Mouse (Mus musculus) hindbrain, postnatal 0 days (tissue): Measurements from ENCODE around the gene Gper1. TPM values are rescaled to one million over a fixed set of nuclear protein-coding genes. Genes with fewer than 3 reads are reported as not detected.

Experiments
- ATAC-seq: fragments of 200-750 bp; cut with Nextera tagmentation; 2 replicates; pipeline ENCODE4 v1.8.0; 2017; ENCODE audit warnings: mild to moderate bottlenecking, moderate TSS enrichment, moderate library complexity
- DNase-seq: peaks from one replicate; pipeline ENCODE4 v3.0.0-alpha.2; 2015; ENCODE audit warnings: low spot score
- H3K27ac ChIP-seq: fragments of 300-500 bp; sonication (generic); 2 replicates; pipeline ENCODE4 v1.5.1; 2014; ENCODE audit warnings: mild to moderate bottlenecking
- H3K27me3 ChIP-seq: fragments of 300-500 bp; sonication (generic); 2 replicates; pipeline ENCODE4 v1.6.1; 2014; ENCODE audit warnings: low read length, mixed read lengths; ENCODE audit not compliant: insufficient read depth
- H3K36me3 ChIP-seq: fragments of 300-500 bp; sonication (generic); 2 replicates; pipeline ENCODE4 v1.6.1; 2014; ENCODE audit warnings: low read length, mixed read lengths; ENCODE audit not compliant: insufficient read depth
- H3K4me1 ChIP-seq: fragments of 300-500 bp; sonication (generic); 2 replicates; pipeline ENCODE4 v1.6.1; 2014; ENCODE audit warnings: antibody characterized with exemption, low read length, mixed read lengths; ENCODE audit not compliant: insufficient read depth
- H3K4me2 ChIP-seq: fragments of 300-500 bp; sonication (generic); 2 replicates; pipeline ENCODE4 v1.6.1; 2014; ENCODE audit warnings: low read depth, mild to moderate bottlenecking, low read length, moderate library complexity, mixed read lengths
- H3K4me3 ChIP-seq: fragments of 300-500 bp; sonication (generic); 2 replicates; pipeline ENCODE4 v1.5.1; 2014; ENCODE audit warnings: low read length
- H3K9ac ChIP-seq: fragments of 300-500 bp; sonication (generic); replicated peaks from 2 replicates; pipeline ENCODE4 v1.6.1; 2014; ENCODE audit warnings: mild to moderate bottlenecking, low read length, moderate library complexity, mixed read lengths
- H3K9me3 ChIP-seq: fragments of 300-500 bp; sonication (generic); 2 replicates; pipeline ENCODE4 v1.6.1; 2016; ENCODE audit warnings: low read length, mixed read lengths
- CTCF ChIP-seq: IDR thresholded peaks from 2 replicates; pipeline ENCODE4 v1.5.1; 2016; ENCODE audit warnings: antibody characterized with exemption, control low read depth, low read depth
- WGBS: fragments of 180-500 bp; shearing (Covaris S2); extraction: QIAGEN DNeasy Blood & Tissue Kit; methylation state at CpG from one replicate; pipeline ENCODE4 v1.1.7; 2014; 5-methylcytosine and 5-hydroxymethylcytosine counted together
- polyA plus RNA-seq: library from polyadenylated mRNA; unstranded; fragments of >200 nt; fragmentation: Nextera tagmentation; extraction: Ambion mirVana; gene quantifications from 2 replicates; pipeline ENCODE4 v1.2.1, GENCODE M21; 2015
- total RNA-seq: library from RNA; depleted of rRNA; stranded (reverse); fragments of >200 nt; gene quantifications from 2 replicates; pipeline ENCODE4 v1.2.3, GENCODE M21; 2014

Gene Gper1
- total and polyA plus RNA-seq, 2 experiments from 2014 or later, result 5.6 to 9.6 TPM

DNA sequence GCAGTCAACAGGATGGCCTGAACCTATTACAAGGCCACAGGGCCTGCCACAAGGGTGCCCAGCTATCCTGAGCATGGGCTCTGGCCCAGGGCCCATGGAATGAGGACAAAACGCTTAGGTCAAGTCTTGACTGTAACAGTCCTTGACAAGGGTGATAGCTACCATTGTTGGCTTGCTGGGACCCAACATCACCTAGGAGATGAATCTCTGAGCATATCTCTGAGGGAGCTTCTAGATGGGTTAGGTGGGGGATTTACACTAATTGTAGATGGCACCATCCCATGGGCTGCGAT is 18.7 kb downstream of the Gper1 start:
- Histone ChIP-seq H3K9ac (no peak overlapping the region), H3K27me3 (no peaks in the 10 kb centered on the region), H3K27ac (no peak overlapping the region; the same call in 1 of the 2 replicates), H3K9me3 (no peaks in the 10 kb centered on the region), H3K4me2 (no peak overlapping the region), H3K4me3 (no peak overlapping the region), H3K4me1 (peaks cover 17% of the 10 kb centered on the region), H3K36me3 (no peaks in the 10 kb centered on the region)
- DNase-seq (no peak), ATAC-seq (no peak)
- TF ChIP-seq CTCF, result no peak
- 86% methylated on average over 2 of the region's 2 CpGs for WGBS

DNA sequence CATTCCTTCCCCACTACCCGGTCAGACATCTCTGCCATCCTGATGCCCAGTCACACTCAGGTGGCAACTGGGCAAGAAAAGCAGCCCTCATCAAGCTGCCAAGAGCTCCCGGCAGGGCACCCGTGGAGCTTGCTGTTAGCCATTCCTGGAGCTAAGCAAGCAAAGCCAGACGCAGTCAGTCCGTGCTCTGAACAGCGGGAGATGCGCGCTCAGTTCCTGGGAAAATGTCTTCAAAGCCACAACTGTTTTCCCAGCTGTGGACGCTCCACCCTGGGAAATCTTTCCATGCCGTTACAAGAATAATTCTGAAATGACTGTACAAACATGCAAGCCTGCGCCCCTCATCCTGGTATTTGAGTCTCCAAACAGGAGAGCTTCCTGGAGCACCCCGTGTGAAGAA is 19.5 kb downstream of the Gper1 start:
- Histone ChIP-seq H3K36me3 (no peaks in the 10 kb centered on the region), H3K9ac (no peak overlapping the region), H3K4me3 (no peak overlapping the region), H3K27ac (peak overlapping the region; percentile 58; the same call in 1 of the 2 replicates), H3K4me1 (peaks cover 17% of the 10 kb centered on the region), H3K27me3 (no peaks in the 10 kb centered on the region), H3K4me2 (no peak overlapping the region), H3K9me3 (no peaks in the 10 kb centered on the region)
- 48% methylated on average over 12 of the region's 12 CpGs for WGBS
- ATAC-seq (no peak), DNase-seq (no peak)
- TF ChIP-seq CTCF, result no peak; the same call in 1 of the 2 replicates

DNA sequence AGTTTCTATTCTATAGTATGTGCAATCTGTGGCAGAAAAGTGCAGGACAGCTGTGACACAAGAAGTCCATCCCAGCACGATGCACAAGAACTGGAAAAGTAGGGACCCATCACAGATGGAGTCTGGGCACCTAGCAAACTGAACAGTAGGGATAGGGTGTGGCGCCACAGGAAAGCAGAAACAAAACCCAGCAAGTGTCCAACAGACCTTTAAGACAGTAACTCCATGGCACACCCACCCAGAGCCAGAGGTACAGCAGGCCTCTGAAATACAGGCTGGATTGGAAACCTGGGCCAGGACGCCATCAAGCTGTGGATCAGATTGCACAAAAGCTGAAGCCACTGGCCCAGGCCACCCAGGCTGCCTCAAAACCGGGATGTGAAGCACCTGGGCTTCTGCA is 20.0 kb downstream of the Gper1 start:
- Histone ChIP-seq H3K27me3 (no peaks in the 10 kb centered on the region), H3K9me3 (no peaks in the 10 kb centered on the region), H3K4me3 (no peak overlapping the region), H3K9ac (no peak overlapping the region), H3K4me1 (peaks cover 17% of the 10 kb centered on the region), H3K36me3 (no peaks in the 10 kb centered on the region), H3K27ac (peak overlapping the region; percentile 58; the same call in 1 of the 2 replicates), H3K4me2 (no peak overlapping the region)
- 80% methylated on average over 4 of the region's 4 CpGs for WGBS
- no peak for DNase-seq
- ATAC-seq, result no peak
- no peak for TF ChIP-seq CTCF

DNA sequence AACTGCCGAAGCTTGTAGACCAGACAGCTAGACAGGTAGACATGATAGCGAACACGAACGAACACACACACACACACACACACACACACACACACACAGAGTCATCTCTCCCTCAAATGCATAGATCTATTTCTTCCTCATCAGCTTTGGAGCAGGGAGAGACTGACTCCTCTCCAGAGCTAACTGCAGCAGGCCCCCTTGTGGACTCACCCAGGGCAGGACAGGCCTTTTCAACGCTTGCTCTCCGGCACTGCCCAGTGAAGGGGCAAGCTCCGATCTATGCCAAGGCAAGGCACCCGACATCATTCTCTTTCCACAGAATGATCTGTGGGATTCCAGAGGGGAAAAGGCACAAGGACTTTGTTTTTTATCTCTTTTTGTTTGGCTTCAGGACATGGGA is 22.3 kb downstream of the Gper1 start:
- H3K4me1 ChIP-seq, result peaks cover 30% of the 10 kb centered on the region
- ATAC-seq, result peak; percentile 55; the same call in 1 of the 2 replicates
- DNase-seq, result peak; percentile 39
- no peak overlapping the region for H3K9ac ChIP-seq
- peak; percentile 62 for TF ChIP-seq CTCF
- H3K4me3 ChIP-seq, result no peak overlapping the region
- no peaks in the 10 kb centered on the region for H3K27me3 ChIP-seq
- H3K36me3 ChIP-seq, result no peaks in the 10 kb centered on the region
- no peaks in the 10 kb centered on the region for H3K9me3 ChIP-seq
- H3K4me2 ChIP-seq, result no peak overlapping the region
- 61% methylated on average over 8 of the region's 8 CpGs for WGBS
- H3K27ac ChIP-seq, result no peak overlapping the region

DNA sequence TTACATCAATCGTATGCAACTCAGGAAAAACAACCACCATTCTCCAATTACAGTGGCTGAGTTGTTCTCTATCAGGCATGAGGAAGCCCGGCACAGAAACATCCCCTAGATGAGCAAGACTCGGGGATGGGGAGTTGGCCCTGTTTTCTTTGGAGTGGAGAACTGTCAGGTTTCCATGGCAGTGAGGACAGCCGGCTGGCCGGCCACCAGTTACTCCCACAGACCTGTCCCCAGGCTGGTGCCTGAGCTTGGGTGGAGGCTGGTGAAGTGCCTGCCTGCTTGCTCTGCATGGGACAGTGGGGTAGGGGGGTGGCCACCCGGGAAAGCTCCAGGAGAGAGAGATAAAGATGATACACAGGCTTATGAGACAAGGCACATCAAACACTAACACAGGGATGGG is 25.1 kb downstream of the Gper1 start:
- no peak for TF ChIP-seq CTCF
- no peaks in the 10 kb centered on the region for H3K27me3 ChIP-seq
- WGBS, result 47% methylated on average over 6 of the region's 6 CpGs

DNA sequence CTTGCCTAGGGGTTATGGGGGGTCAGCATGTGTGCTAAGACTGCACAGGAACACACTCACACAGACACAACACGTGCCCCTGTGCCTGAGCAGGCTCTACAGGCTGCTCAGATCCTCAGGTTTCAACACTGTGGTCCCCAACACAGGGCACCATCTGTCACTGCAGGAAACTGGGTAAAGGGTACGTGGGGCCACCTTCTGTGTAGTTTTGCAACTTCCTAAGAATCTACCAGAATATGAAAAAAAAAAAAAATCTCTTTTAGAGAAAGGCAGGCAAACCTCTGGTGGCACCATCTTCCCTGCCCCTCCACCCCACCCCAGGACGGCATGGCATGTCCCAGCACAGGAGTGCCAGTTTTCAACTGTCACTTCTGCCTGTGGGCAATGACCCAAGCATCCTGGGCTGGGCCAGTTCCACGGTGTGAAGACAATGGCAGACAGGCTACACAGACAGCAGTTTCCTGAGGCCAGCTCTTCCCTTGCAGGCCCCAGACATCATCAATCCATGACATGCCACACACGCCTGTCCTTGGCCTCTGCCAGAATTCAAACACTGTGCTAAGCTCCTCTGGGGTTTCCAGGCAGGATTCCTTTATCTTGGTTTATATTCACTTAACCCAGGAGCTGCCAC is 26.3 kb downstream of the Gper1 start:
- Histone ChIP-seq H3K4me1 (peaks cover 13% of the 10 kb centered on the region), H3K9me3 (no peaks in the 10 kb centered on the region), H3K9ac (no peak overlapping the region), H3K36me3 (0 out of 2 replicates have a peak, but pooled peaks cover 3% of the 10 kb centered on the region), H3K4me3 (no peak overlapping the region), H3K27ac (peak overlapping the region; percentile 45; the same call in 1 of the 2 replicates), H3K4me2 (no peak overlapping the region), H3K27me3 (no peaks in the 10 kb centered on the region)
- WGBS, result 24% methylated on average over 5 of the region's 5 CpGs
- no peak for TF ChIP-seq CTCF
- ATAC-seq, result peak; percentile 58
- peak; percentile 48 for DNase-seq

More for the DNA sequence above, 25.1 kb downstream of the Gper1 start:
- H3K4me2 ChIP-seq, result no peak overlapping the region
- ATAC-seq (no peak), DNase-seq (peak; percentile 32)
- H3K4me3 ChIP-seq, result no peak overlapping the region
- no peaks in the 10 kb centered on the region for H3K36me3 ChIP-seq
- H3K4me1 ChIP-seq, result peaks cover 14% of the 10 kb centered on the region
- H3K9ac ChIP-seq, result no peak overlapping the region
- no peaks in the 10 kb centered on the region for H3K9me3 ChIP-seq
- no peak overlapping the region for H3K27ac ChIP-seq

DNA sequence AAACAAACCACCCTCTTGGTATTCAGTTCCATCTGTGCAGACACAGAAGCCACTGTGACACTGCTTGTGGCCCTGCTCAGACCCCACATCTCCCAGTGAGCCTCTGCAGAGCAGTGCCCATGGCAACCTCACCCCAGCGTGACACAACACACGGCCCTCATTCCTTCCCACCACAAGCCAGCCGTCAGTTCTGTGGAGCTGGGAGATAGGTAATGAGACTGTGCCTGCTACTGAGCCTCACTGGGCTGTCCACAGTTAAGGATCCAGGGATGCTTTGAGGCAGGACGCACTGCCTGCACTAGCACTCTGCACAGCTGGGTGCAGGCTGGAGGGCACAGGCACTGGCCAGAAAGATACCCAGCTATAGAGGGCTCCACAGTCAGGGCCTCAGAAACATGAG is 27.0 kb downstream of the Gper1 start:
- no peak overlapping the region for H3K9ac ChIP-seq
- no peak overlapping the region for H3K4me2 ChIP-seq
- H3K4me3 ChIP-seq, result no peak overlapping the region
- H3K27me3 ChIP-seq, result no peaks in the 10 kb centered on the region
- peak overlapping the region; percentile 45; the same call in 1 of the 2 replicates for H3K27ac ChIP-seq
- no peaks in the 10 kb centered on the region for H3K9me3 ChIP-seq
- 14% methylated on average over 4 of the region's 4 CpGs for WGBS
- H3K4me1 ChIP-seq, result peaks cover 13% of the 10 kb centered on the region
- DNase-seq (no peak), ATAC-seq (peak; percentile 43; the same call in 1 of the 2 replicates)
- TF ChIP-seq CTCF, result no peak
- 0 out of 2 replicates have a peak, but pooled peaks cover 6% of the 10 kb centered on the region for H3K36me3 ChIP-seq
